Mouse (Mus musculus): ENCODE measurements around the gene Mia2. TPM values are rescaled to one million over a fixed set of nuclear protein-coding genes. Genes with fewer than 3 reads are reported as not detected.

The Mia2 gene
- polyA plus RNA-seq, 2 experiments from 2014 or later = 28.9 to 38.7 TPM

DNA sequence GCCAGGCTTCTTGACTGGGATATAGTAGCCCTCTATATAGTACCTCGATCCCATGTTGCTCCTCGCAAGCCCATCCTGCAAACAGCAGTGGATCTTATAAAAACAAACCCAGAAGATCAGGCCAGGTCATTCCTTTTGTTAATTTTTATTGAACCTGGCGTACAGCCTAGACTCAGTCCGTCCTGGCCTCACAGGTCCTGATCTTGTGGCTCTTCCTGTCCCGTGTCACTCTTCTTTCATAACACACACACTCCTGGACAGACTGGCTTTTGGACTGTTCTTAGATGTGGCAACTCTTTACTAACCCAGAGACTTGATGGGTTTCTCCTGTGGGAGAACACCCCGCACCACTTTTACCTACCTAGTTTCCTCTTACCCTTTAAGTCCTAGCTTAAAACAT, 10.3 kb downstream of the Mia2 start:
- no peak for ATAC-seq

DNA sequence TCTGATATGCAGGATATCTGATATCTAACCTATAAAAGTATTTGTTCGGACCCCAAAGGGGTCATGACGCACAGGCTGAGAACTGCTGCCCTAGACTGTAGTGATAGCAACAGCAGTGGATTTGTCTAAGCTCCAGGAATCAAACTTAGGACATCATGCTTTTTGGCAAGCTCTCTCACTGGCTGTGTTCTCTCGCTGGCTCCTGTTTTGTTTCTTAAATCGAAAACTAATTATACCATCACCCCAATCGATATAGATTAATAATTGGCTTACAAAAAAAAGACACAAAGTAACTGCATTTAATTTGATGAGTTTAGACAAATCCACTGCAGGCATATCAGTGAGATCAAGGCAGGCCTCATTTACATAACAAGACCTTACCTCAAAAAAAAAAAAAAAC, 10.9 kb downstream of the Mia2 start:
- no peak for ATAC-seq

DNA sequence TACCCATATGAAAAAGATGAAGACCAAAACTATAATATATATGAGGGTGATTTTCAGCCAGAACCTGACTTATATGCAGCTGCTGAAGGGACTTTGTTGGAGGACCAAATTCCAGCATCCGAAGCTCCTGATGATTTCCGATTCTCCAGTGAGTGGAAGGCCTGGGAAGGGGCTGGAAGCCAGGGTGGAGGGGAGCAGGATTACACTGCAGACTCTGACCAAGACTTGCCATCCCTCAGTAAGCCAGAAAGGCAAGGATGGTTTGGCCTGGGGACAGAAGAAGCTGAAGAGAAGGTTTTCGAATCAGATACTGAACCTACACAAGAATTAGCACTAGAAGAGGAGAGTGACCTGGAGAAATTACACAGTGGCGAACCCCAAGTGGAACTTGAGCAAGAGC, 12.3 kb downstream of the Mia2 start:
- no peak for ATAC-seq

- ATAC-seq = no peak
These were observed 21.6 kb downstream of the Mia2 start for GRCm38 (mm10) chr12:59117184-59117583.

DNA sequence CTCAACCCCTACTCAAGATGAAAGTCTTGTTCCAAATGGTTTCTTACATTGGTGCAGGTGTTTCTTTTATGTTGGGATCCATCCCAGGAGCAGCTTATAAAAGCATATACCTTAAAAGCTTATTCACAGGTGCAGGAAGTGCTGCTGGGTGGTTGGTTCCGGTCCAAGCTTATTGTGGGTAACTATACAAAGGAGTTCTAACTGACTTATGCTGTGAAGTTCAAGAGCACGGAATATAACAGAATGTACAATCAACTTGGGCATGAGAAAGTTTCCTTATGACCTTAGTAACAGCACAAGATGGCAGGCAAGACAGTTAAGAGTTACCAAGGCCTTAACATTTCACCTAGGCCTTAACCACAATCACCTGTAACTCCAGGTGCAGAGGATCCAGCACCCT, 29.8 kb downstream of the Mia2 start:
- ATAC-seq = no peak

DNA sequence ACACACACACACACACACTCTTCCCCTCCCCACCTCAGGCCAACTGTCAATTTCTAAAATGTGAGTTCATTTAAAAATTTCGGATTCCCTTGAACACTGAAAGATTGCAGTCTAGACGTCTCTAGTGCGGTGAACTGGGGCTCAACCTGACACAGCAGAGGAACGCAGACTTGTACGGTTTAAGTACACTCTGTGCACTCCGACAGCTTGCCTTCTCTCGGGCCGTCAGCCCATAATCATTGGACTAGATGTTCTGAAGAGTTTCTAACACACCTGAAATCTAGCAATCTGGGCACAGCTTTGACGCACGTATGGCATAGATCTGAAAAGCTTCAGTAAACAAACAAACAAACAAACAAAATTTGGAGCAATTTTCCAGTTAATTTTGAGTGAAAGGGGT, 32.9 kb downstream of the Mia2 start:
- no peak for ATAC-seq

- ATAC-seq = no peak
These were observed 33.4 kb downstream of the Mia2 start for GRCm38 (mm10) chr12:59129038-59129437.

- ATAC-seq = no peak
These were observed 34.0 kb downstream of the Mia2 start for GRCm38 (mm10) chr12:59129592-59129991.

- no peak for ATAC-seq
These were observed 34.6 kb downstream of the Mia2 start for GRCm38 (mm10) chr12:59130249-59130648.

DNA sequence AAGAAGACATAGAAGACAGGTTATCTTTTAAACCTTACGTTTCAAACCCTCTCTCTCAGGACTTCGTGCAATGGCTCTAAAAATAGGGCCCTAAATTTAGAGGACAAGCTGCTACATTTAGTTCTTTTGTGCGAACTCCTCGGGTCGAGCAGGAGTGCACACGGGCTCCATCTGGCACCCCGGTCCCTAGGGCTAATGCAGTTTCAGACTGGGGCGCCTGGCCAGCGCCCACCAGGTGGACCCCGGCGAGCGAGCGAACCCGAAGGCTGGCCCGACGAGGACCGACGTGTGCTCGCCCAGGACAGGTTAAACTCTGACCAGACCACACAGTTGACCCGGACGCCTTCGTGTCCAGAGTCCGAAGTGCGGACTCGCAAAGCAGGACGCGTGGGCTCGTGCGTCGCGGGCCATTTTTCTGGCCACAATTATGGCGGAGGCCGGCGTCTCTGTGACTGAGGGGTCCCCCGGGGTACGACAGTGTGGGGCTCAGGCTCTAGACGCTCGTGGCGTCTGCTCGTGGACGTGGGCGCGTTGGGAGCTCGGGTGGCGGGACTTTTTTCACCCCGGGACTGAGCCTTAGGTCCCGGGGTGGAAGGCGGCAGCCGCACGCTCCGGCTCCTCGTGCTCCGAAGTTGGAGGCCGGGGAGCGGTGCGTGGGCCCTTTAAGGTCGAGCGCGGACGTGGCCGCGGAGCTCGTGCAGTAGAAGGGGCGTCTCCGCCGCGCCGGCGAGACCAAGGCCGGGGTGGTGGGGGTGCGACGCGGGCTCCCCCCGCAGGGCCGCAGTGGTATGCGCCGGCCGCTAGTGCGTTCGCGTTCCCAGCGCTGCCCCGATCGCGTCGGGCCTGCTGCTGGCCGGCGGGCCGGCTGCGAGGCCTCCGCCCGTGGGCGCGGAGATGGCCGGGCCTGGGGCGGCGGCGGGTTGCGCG, 35.3 kb downstream of the Mia2 start:
- peak; percentile 88 for ATAC-seq

- ATAC-seq = peak; percentile 27
These were observed 36.0 kb downstream of the Mia2 start for GRCm38 (mm10) chr12:59131578-59131946.

GRCm38 (mm10) chr12:59132462-59132861, 36.9 kb downstream of the Mia2 start:
- ATAC-seq = no peak

- ATAC-seq = no peak
These were observed 37.3 kb downstream of the Mia2 start for GRCm38 (mm10) chr12:59132940-59133339.

DNA sequence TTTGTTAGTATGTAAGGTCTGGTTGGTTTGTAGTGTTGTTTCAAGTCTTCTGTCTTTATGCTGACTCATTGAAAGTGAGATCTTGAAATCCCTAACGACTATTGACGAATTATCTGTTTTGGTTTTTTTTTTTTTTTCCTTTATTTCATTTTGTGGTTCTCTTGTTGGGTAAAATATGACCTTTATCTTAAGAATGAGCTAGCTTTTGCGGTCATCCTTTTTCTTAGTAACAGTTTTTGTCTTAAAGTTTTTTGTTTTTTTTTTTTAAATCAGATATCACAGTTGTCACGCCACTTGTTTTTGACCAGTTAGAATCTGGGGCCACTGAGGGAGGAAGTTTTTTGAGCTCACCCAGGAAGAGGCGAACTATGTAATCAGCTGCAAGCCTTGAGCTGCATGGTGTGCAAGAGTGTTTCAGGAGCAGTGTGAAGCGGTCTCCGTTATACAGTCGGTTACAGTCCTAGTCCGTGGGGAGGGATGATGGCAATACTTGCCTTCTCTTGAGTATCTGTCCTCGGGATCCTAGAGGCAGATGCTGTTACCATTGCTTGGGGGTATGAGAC, 37.9 kb downstream of the Mia2 start:
- ATAC-seq = peak; percentile 20

- no peak for ATAC-seq
These were observed 39.5 kb downstream of the Mia2 start for GRCm38 (mm10) chr12:59135096-59135495.

GRCm38 (mm10) chr12:59135533-59136300, 40.1 kb downstream of the Mia2 start:
- no peak for ATAC-seq

DNA sequence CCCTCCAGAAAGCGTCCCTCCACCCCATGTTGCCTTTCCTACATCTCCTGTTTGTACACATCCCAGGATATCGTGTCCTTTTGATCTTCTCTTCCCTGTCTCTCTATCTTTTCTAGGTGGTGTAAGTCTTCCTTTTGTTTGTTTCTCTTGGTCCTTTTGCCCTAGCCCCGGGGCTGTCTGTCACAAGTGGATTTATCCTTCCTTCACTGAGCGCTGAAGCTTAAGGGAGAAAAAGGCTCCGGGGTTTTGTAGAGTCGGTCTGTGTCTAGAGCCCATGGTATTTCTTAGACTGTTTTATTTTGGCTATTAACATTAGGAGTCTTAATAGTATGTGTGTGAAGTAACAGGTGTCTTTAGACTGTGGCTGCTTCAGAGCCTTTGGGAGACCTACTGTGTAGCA, 41.4 kb downstream of the Mia2 start:
- no peak for ATAC-seq

DNA sequence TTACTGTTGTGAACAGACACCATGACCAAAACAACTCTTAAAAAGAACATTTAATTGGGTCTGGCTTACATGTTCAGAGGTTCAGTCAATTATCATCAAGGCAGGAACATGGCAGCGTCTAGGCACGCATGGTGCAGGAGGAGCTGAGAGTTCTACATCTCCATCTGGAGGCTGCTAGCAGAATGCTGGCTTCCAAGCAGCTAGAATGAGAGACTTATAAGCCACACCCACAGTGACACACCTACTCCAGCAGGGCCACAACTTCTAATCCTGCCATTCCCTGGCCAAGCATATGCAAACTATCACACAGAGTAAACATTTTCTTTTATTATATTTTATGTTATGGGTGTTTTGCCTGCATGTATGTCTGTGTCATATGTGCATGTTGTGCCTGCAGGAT, 43.8 kb downstream of the Mia2 start:
- no peak for ATAC-seq

GRCm38 (mm10) chr12:59145130-59145529, 49.5 kb downstream of the Mia2 start:
- ATAC-seq = no peak

- ATAC-seq = peak; percentile 23
These were observed 54.1 kb downstream of the Mia2 start for GRCm38 (mm10) chr12:59149691-59150090.

GRCm38 (mm10) chr12:59161091-59161490, 65.5 kb downstream of the Mia2 start:
- ATAC-seq = no peak

- peak; percentile 66 for ATAC-seq
These were observed 67.2 kb downstream of the Mia2 start for GRCm38 (mm10) chr12:59162797-59163196.

DNA sequence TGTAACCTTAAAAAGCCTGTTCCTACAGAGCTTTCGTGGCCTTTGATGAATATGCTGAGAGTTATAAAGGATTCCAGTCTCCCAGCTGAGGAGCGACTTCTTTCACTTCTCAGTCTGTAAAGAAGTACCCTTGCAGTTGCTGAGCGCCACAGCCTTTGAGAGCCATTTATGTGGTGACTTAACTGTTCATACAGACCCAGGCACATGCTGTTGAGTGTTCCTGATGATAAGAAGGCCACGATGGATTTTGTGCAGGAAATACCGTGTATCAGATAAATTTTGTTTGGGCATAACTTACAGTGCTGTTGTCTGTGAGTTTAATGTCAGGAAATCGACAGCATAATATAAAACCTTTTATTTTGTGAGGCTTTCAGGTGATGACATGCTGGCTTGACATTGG, 68.9 kb downstream of the Mia2 start:
- no peak for ATAC-seq

DNA sequence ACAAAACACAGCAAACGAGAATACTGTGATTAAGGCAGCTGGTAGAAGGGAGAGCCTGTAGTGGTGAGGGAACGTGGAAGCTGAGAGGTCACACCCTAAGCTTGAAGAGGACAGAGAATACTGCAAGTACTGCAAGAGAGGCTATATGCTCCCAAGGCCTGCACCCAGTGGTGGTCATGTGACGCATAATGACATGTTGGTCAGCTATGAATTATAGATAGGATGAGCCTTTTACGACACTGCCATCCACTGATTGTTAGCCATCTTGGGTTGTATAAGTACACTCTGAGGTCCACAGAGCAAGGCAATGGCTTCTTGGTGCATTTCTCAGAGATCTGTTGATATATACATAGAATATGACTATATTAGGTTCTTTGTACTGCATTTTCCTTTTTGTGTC, 71.0 kb downstream of the Mia2 start:
- no peak for ATAC-seq
